Mouse (Mus musculus) kidney, postnatal 0 days (tissue): ENCODE measurements at regions not wholly inside any gene's neighbourhood (a gene's known extent, or its start where the extent isn't known, plus 50 kb on each side); places are given as distances from the start of the nearest gene placed in this dataset.
A peak's percentile ranks its signal among the peaks of the same experiment; 100 is the strongest.

Source experiments
- ATAC-seq: fragments of 200-750 bp; cut with Nextera tagmentation; replicated peaks from 2 replicates; pipeline ENCODE4 v1.8.0; 2017; ENCODE audit warnings: low read depth, moderate number of reproducible peaks, moderate TSS enrichment, moderate library complexity; ENCODE audit not compliant: low FRiP score
- DNase-seq: peaks from one replicate; pipeline ENCODE4 v3.0.0-alpha.2; 2016; ENCODE audit warnings: low spot score
- H3K27ac ChIP-seq: fragments of 300-500 bp; sonication (generic); 2 replicates; pipeline ENCODE4 v1.5.1; 2014; ENCODE audit warnings: mild to moderate bottlenecking
- H3K27me3 ChIP-seq: fragments of 300-500 bp; sonication (generic); 2 replicates; pipeline ENCODE4 v1.6.1; 2014; ENCODE audit warnings: low read length, mixed read lengths; ENCODE audit not compliant: insufficient read depth
- H3K36me3 ChIP-seq: fragments of 300-500 bp; sonication (generic); 2 replicates; pipeline ENCODE4 v1.6.1; 2014; ENCODE audit warnings: low read length, mixed read lengths; ENCODE audit not compliant: insufficient read depth
- H3K4me1 ChIP-seq: fragments of 300-500 bp; sonication (generic); replicated peaks from 2 replicates; pipeline ENCODE4 v1.6.1; 2014; ENCODE audit warnings: antibody characterized with exemption, low read length, mixed read lengths; ENCODE audit not compliant: insufficient read depth
- H3K4me2 ChIP-seq: fragments of 300-500 bp; sonication (generic); 2 replicates; pipeline ENCODE4 v1.6.1; 2014; ENCODE audit warnings: mild to moderate bottlenecking, low read length, moderate library complexity, mixed read lengths
- H3K4me3 ChIP-seq: fragments of 300-500 bp; sonication (generic); replicated peaks from 2 replicates; pipeline ENCODE4 v1.5.1; 2014; ENCODE audit warnings: low read depth, low read length
- H3K9ac ChIP-seq: fragments of 300-500 bp; sonication (generic); 2 replicates; pipeline ENCODE4 v1.6.1; 2014; ENCODE audit warnings: low read depth, low read length
- H3K9me3 ChIP-seq: fragments of 300-500 bp; sonication (generic); replicated peaks from 2 replicates; pipeline ENCODE4 v1.6.1; 2016; ENCODE audit warnings: low read length, inconsistent platforms, mixed read lengths
- CTCF ChIP-seq: IDR thresholded peaks from 2 replicates; pipeline ENCODE4 v1.5.1; 2016; ENCODE audit warnings: antibody characterized with exemption, low read depth, mild to moderate bottlenecking, moderate library complexity
- WGBS: fragments of 180-500 bp; shearing (Covaris S2); extraction: QIAGEN DNeasy Blood & Tissue Kit; methylation state at CpG from one replicate; pipeline ENCODE4 v1.1.7; 2014; 5-methylcytosine and 5-hydroxymethylcytosine counted together

- Histone ChIP-seq H3K9ac (no peak overlapping the region), H3K4me1 (peaks cover 13% of the 10 kb centered on the region), H3K9me3 (no peaks in the 10 kb centered on the region), H3K4me2 (no peak overlapping the region), H3K27me3 (no peaks in the 10 kb centered on the region), H3K27ac (no peak overlapping the region), H3K4me3 (no peak overlapping the region), H3K36me3 (no peaks in the 10 kb centered on the region)
- TF ChIP-seq CTCF, result no peak
- DNase-seq, result no peak
- 72% methylated on average over 3 of the region's 3 CpGs for WGBS
- ATAC-seq, result no peak
Observed at GRCm38 (mm10) chr13:6189133-6189532, 327.9 kb downstream of the Klf6 start.

GRCm38 (mm10) chr13:6189566-6189965 lies 328.3 kb downstream of the Klf6 start:
- Histone ChIP-seq H3K9ac (no peak overlapping the region), H3K4me3 (no peak overlapping the region), H3K27me3 (no peaks in the 10 kb centered on the region), H3K27ac (no peak overlapping the region), H3K36me3 (no peaks in the 10 kb centered on the region), H3K9me3 (no peaks in the 10 kb centered on the region), H3K4me2 (no peak overlapping the region), H3K4me1 (peaks cover 17% of the 10 kb centered on the region)
- no peak for TF ChIP-seq CTCF
- ATAC-seq, result no peak
- WGBS, result 41% methylated on average over 7 of the region's 7 CpGs
- DNase-seq, result peak; percentile 16

GRCm38 (mm10) chr13:6191186-6191914 lies 330.1 kb downstream of the Klf6 start:
- DNase-seq (no peak), ATAC-seq (no peak)
- no peak overlapping the region for H3K9ac ChIP-seq
- H3K36me3 ChIP-seq, result no peaks in the 10 kb centered on the region
- H3K27me3 ChIP-seq, result no peaks in the 10 kb centered on the region
- peaks cover 17% of the 10 kb centered on the region for H3K4me1 ChIP-seq
- 0 out of 2 replicates have a peak overlapping the region, but pooled peaks have one; percentile 8 for H3K27ac ChIP-seq
- no peak for TF ChIP-seq CTCF
- WGBS, result 94% methylated on average over 7 of the region's 7 CpGs
- no peak overlapping the region for H3K4me2 ChIP-seq
- no peak overlapping the region for H3K4me3 ChIP-seq
- H3K9me3 ChIP-seq, result no peaks in the 10 kb centered on the region

- TF ChIP-seq CTCF, result no peak
- Histone ChIP-seq H3K4me3 (no peak overlapping the region), H3K36me3 (no peaks in the 10 kb centered on the region), H3K4me1 (peaks cover 17% of the 10 kb centered on the region), H3K9me3 (no peaks in the 10 kb centered on the region), H3K4me2 (no peak overlapping the region), H3K9ac (no peak overlapping the region), H3K27ac (peak overlapping the region; percentile 8; the same call in 1 of the 2 replicates), H3K27me3 (no peaks in the 10 kb centered on the region)
- ATAC-seq, result peak; percentile 55; the same call in 1 of the 2 replicates
- DNase-seq, result peak; percentile 14
- 59% methylated on average over 5 of the region's 5 CpGs for WGBS
Observed at GRCm38 (mm10) chr13:6191915-6192295, 330.6 kb downstream of the Klf6 start.

- no peak for DNase-seq
- WGBS, result 85% methylated on average over 5 of the region's 5 CpGs
- Histone ChIP-seq H3K4me1 (peaks cover 17% of the 10 kb centered on the region), H3K4me2 (no peak overlapping the region), H3K9ac (no peak overlapping the region), H3K4me3 (no peak overlapping the region), H3K9me3 (no peaks in the 10 kb centered on the region), H3K36me3 (no peaks in the 10 kb centered on the region), H3K27ac (no peak overlapping the region), H3K27me3 (no peaks in the 10 kb centered on the region)
- no peak for TF ChIP-seq CTCF
- no peak for ATAC-seq
Observed at GRCm38 (mm10) chr13:6196690-6197089, 335.4 kb downstream of the Klf6 start.

- no peak overlapping the region for H3K9ac ChIP-seq
- H3K27ac ChIP-seq, result no peak overlapping the region
- TF ChIP-seq CTCF, result no peak
- DNase-seq (no peak), ATAC-seq (no peak)
- H3K4me3 ChIP-seq, result no peak overlapping the region
- WGBS, result 92% methylated on average over 6 of the region's 6 CpGs
- no peaks in the 10 kb centered on the region for H3K27me3 ChIP-seq
- no peak overlapping the region for H3K4me2 ChIP-seq
- H3K4me1 ChIP-seq, result peaks cover 4% of the 10 kb centered on the region; the same call in 1 of the 2 replicates
- no peaks in the 10 kb centered on the region for H3K9me3 ChIP-seq
- no peaks in the 10 kb centered on the region for H3K36me3 ChIP-seq
Observed at GRCm38 (mm10) chr13:6199107-6199506, 337.8 kb downstream of the Klf6 start.
